Mouse (Mus musculus): Measurements from ENCODE around the gene Sez6l2. TPM values are rescaled to one million over a fixed set of nuclear protein-coding genes. Genes with fewer than 3 reads are reported as not detected.

Sez6l2 gene
- polyA plus RNA-seq, 1 experiment from 2014 or later = 50.2 TPM

DNA sequence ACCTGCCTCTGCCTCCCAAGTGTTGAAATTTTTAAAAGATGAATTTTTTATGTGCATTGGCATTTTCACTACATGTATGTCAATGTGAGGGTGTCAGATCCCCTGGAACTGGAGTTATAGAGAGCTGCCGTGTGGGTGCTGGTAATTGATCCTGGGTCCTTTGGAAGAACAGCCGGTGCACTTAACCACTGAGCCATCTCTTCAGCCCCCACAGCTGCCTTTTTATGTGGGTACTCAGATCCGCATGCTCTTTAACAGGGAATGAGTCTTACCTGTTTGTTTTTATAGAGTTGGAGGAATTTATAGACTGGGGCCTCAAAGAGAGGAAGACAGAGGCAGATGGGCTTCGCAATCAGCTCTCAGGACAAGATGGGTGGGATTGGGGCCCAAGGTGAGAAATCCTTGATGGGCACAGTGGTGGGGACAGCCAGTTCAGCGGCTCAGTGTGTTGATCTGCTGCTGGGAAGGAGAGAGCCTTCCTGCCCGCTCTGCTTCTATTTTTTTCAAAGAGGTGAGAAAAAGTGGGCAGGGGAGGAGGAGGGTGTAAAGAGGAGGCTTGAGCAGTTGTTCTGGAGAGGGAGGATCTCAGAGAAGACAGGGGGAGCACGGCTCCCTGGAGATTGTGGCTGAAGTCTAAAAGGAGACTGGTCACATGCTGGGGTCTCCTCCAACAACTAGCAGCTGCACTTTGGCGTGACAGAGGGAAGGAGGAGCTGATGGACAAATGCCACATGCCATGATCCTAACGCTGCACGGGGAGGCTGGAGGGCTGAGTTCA is 34.5 kb downstream of the Sez6l2 start:
- 60% methylated on average over 10 of the region's 10 CpGs for WGBS
- H3K4me3 ChIP-seq (ENCODE audit: low read depth, low read length) = no peak overlapping the region
- no peak overlapping the region for H3K9ac ChIP-seq (ENCODE audit: low read depth, low read length)
- H3K9me3 ChIP-seq (replicated peaks; ENCODE audit: control insufficient read depth, low read length, poor library complexity, severe bottlenecking) = no peaks in the 10 kb centered on the region
- no peaks in the 10 kb centered on the region for H3K27me3 ChIP-seq (ENCODE audit: control insufficient read depth, insufficient read depth, low read depth, low read length)
- H3K4me2 ChIP-seq (ENCODE audit: low read length) = no peak overlapping the region
- H3K4me1 ChIP-seq (ENCODE audit: control insufficient read depth, insufficient read depth, low read length) = no peaks in the 10 kb centered on the region
- peaks cover 7% of the 10 kb centered on the region; the same call in 1 of the 2 replicates for H3K36me3 ChIP-seq (ENCODE audit: control insufficient read depth, insufficient read depth, low read length)
- no peak for ATAC-seq
- no peak overlapping the region for H3K27ac ChIP-seq (ENCODE audit: low read length)

DNA sequence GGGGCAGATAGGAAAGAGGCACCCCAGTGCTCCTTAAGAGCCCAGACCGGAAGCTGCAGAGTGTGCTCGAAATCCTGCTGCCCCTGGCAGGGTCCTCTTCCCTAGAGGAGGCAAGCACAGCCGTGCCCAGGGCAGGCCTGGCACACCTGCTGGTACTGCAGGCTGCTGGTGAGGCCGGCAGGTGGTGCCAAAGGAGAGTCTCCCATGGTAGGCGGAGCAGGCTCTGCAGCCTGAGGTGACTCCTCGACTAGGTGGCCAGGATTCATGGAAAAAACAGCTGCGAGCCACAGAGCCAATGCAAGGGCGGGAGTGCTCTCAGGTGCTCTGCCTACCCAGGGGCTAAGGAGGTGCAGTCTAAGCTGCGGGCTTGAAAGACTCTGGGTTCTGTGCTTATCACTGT is 36.0 kb downstream of the Sez6l2 start:
- Histone ChIP-seq H3K27me3 (ENCODE audit: control insufficient read depth, insufficient read depth, low read depth, low read length) (no peaks in the 10 kb centered on the region), H3K9me3 (replicated peaks; ENCODE audit: control insufficient read depth, low read length, poor library complexity, severe bottlenecking) (no peaks in the 10 kb centered on the region), H3K27ac (ENCODE audit: low read length) (no peak overlapping the region), H3K4me2 (ENCODE audit: low read length) (no peak overlapping the region), H3K36me3 (ENCODE audit: control insufficient read depth, insufficient read depth, low read length) (no peaks in the 10 kb centered on the region), H3K4me1 (ENCODE audit: control insufficient read depth, insufficient read depth, low read length) (no peaks in the 10 kb centered on the region), H3K4me3 (ENCODE audit: low read depth, low read length) (no peak overlapping the region), H3K9ac (ENCODE audit: low read depth, low read length) (no peak overlapping the region)
- 48% methylated on average over 9 of the region's 9 CpGs for WGBS
- no peak for ATAC-seq

DNA sequence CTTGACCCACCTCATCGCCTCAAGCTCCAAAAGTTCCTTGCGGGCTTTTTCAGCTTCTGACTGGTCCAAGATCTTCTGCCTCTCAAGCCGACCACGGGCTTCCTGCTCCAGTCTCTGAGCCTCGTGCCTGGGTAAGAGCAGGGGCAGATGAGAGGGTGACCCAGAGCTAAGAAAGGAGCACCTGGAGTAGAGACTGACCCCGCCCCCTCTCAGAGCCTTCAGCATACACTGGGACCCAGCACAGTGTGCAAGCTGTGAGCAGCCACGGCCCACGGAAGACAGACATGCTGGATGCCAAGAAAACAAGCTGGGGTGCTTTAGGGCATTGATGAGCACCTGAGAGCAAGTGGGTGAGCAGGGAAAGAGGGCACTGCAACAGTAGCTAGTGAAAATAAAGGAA is 38.5 kb downstream of the Sez6l2 start:
- H3K4me3 ChIP-seq (ENCODE audit: low read depth, low read length) = no peak overlapping the region
- no peaks in the 10 kb centered on the region for H3K27me3 ChIP-seq (ENCODE audit: control insufficient read depth, insufficient read depth, low read depth, low read length)
- H3K27ac ChIP-seq (ENCODE audit: low read length) = no peak overlapping the region
- H3K36me3 ChIP-seq (ENCODE audit: control insufficient read depth, insufficient read depth, low read length) = no peaks in the 10 kb centered on the region
- no peak overlapping the region for H3K4me2 ChIP-seq (ENCODE audit: low read length)
- ATAC-seq = no peak
- H3K9ac ChIP-seq (ENCODE audit: low read depth, low read length) = no peak overlapping the region
- 73% methylated on average over 8 of the region's 8 CpGs for WGBS
- no peaks in the 10 kb centered on the region for H3K9me3 ChIP-seq (replicated peaks; ENCODE audit: control insufficient read depth, low read length, poor library complexity, severe bottlenecking)
- H3K4me1 ChIP-seq (ENCODE audit: control insufficient read depth, insufficient read depth, low read length) = no peaks in the 10 kb centered on the region

DNA sequence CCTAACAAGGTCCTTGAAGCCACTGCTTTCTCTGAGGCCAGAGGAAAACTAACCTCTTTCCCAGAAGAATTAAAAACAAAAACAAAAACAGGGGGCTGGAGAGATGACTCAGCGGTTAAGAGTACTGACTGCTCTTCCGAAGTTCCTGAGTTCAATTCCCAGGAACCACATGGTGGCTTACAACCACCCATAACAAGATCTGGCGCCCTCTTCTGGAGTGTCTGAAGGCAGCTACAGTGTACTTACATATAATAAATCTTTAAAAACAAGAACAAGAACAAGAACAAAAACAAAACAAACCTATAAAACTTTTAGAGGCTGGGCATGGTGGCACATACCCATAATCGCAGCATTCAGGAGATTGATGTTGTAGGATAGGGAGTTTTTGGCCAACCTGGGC is 46.1 kb downstream of the Sez6l2 start:
- H3K4me2 ChIP-seq (ENCODE audit: low read length) = no peak overlapping the region
- WGBS = 77% methylated on average over 4 of the region's 4 CpGs
- H3K4me3 ChIP-seq (ENCODE audit: low read depth, low read length) = no peak overlapping the region
- no peak overlapping the region for H3K27ac ChIP-seq (ENCODE audit: low read length)
- H3K9me3 ChIP-seq (replicated peaks; ENCODE audit: control insufficient read depth, low read length, poor library complexity, severe bottlenecking) = no peaks in the 10 kb centered on the region
- H3K36me3 ChIP-seq (ENCODE audit: control insufficient read depth, insufficient read depth, low read length) = no peaks in the 10 kb centered on the region
- ATAC-seq = no peak
- no peaks in the 10 kb centered on the region for H3K4me1 ChIP-seq (ENCODE audit: control insufficient read depth, insufficient read depth, low read length)
- H3K9ac ChIP-seq (ENCODE audit: low read depth, low read length) = no peak overlapping the region
- H3K27me3 ChIP-seq (ENCODE audit: control insufficient read depth, insufficient read depth, low read depth, low read length) = no peaks in the 10 kb centered on the region

DNA sequence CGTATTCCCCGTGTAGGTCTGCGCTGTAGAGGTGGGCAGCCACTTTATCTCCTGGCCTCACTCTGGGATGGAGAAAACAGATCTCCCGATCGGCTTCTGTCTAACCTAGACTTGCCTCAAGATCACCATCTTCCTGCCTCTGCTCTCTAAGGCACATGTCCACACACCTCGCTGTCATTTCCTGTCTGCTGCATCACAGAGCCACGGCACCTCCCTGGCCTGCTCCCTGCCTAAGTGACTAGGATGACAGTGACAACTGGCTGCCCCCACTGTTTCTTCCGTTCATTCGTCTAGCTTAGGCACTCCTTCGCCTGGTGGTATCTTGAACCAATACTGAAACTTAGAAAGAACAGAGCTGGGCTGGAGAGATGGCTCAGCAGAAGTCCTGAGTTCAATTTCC is 49.2 kb downstream of the Sez6l2 start:
- ATAC-seq = no peak

DNA sequence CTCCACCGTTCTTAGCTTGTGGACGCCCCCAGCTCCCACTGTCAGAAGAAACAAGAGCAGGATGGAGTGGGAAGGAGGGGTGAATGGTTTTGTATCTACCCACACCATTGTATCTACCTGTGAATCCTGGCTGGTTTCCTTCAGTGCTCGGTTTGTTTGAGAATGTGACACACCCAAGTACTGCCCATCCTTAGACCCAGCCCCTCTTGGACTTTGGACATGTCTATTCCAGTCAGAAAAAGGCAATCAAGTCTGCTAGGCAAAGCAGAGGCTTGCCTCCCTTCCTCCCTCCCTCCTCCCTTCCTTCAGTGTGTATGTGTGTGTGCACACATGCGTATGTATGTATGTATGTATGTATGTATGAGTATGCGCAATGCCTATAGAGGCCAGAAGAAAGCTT is 53.3 kb downstream of the Sez6l2 start:
- WGBS = 89% methylated on average over 5 of the region's 5 CpGs
- no peaks in the 10 kb centered on the region for H3K36me3 ChIP-seq (ENCODE audit: control insufficient read depth, insufficient read depth, low read length)

More for the DNA sequence above, 49.2 kb downstream of the Sez6l2 start:
- Histone ChIP-seq H3K9ac (ENCODE audit: low read depth, low read length) (no peak overlapping the region), H3K36me3 (ENCODE audit: control insufficient read depth, insufficient read depth, low read length) (no peaks in the 10 kb centered on the region), H3K27ac (ENCODE audit: low read length) (no peak overlapping the region), H3K4me1 (ENCODE audit: control insufficient read depth, insufficient read depth, low read length) (no peaks in the 10 kb centered on the region), H3K27me3 (ENCODE audit: control insufficient read depth, insufficient read depth, low read depth, low read length) (no peaks in the 10 kb centered on the region), H3K9me3 (replicated peaks; ENCODE audit: control insufficient read depth, low read length, poor library complexity, severe bottlenecking) (no peaks in the 10 kb centered on the region), H3K4me3 (ENCODE audit: low read depth, low read length) (no peak overlapping the region), H3K4me2 (ENCODE audit: low read length) (no peak overlapping the region)
- 82% methylated on average over 10 of the region's 10 CpGs for WGBS

DNA sequence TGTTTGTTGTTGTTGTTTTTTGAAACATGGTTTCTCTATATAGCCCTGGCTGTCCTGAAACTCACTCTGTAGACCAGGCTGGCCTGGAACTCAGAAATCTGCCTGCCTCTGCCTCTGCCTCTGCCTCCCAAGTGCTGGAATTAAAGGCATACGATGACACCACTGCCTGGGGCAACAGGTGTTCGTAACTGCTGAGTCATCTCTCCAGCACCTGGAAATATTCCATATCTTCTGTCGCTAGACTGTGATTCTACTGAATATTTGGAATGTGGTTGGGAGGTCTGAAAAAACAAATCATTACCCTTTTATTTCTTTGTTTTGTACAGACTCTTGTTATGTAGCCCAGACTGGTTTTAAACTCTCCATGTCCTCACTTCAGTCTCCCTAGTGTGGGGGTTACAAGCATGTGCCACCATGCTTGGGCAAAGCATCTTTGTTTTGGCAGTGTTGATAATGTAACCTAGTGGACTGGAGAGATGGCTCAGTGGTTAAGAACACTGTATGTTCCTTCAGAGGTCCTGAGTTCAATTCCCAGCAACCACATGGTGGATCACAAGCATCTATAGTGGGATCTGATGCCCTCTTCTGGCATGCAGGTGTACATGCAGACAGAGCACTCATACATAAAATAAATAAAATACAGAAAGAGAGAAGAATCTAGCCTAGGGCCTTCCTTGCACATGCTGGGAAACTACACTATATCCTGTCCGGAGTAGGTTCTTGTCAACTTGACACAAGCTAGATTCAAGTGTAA is 53.9 kb downstream of the Sez6l2 start:
- no peaks in the 10 kb centered on the region; the same call in 1 of the 2 replicates for H3K4me1 ChIP-seq (ENCODE audit: control insufficient read depth, insufficient read depth, low read length)
- no peak overlapping the region for H3K4me2 ChIP-seq (ENCODE audit: low read length)
- H3K4me3 ChIP-seq (ENCODE audit: low read depth, low read length) = no peak overlapping the region
- H3K27ac ChIP-seq (ENCODE audit: low read length) = no peak overlapping the region
- ATAC-seq = no peak
- no peaks in the 10 kb centered on the region for H3K36me3 ChIP-seq (ENCODE audit: control insufficient read depth, insufficient read depth, low read length)
- 96% methylated on average over 4 of the region's 4 CpGs for WGBS
- H3K27me3 ChIP-seq (ENCODE audit: control insufficient read depth, insufficient read depth, low read depth, low read length) = no peaks in the 10 kb centered on the region
- no peak overlapping the region for H3K9ac ChIP-seq (ENCODE audit: low read depth, low read length)
- H3K9me3 ChIP-seq (replicated peaks; ENCODE audit: control insufficient read depth, low read length, poor library complexity, severe bottlenecking) = no peaks in the 10 kb centered on the region

More for the DNA sequence above, 53.3 kb downstream of the Sez6l2 start:
- Histone ChIP-seq H3K4me3 (ENCODE audit: low read depth, low read length) (no peak overlapping the region), H3K4me1 (ENCODE audit: control insufficient read depth, insufficient read depth, low read length) (no peaks in the 10 kb centered on the region; the same call in 1 of the 2 replicates), H3K4me2 (ENCODE audit: low read length) (no peak overlapping the region), H3K9ac (ENCODE audit: low read depth, low read length) (no peak overlapping the region), H3K27ac (ENCODE audit: low read length) (no peak overlapping the region), H3K27me3 (ENCODE audit: control insufficient read depth, insufficient read depth, low read depth, low read length) (no peaks in the 10 kb centered on the region), H3K9me3 (replicated peaks; ENCODE audit: control insufficient read depth, low read length, poor library complexity, severe bottlenecking) (no peaks in the 10 kb centered on the region)
- ATAC-seq = no peak

DNA sequence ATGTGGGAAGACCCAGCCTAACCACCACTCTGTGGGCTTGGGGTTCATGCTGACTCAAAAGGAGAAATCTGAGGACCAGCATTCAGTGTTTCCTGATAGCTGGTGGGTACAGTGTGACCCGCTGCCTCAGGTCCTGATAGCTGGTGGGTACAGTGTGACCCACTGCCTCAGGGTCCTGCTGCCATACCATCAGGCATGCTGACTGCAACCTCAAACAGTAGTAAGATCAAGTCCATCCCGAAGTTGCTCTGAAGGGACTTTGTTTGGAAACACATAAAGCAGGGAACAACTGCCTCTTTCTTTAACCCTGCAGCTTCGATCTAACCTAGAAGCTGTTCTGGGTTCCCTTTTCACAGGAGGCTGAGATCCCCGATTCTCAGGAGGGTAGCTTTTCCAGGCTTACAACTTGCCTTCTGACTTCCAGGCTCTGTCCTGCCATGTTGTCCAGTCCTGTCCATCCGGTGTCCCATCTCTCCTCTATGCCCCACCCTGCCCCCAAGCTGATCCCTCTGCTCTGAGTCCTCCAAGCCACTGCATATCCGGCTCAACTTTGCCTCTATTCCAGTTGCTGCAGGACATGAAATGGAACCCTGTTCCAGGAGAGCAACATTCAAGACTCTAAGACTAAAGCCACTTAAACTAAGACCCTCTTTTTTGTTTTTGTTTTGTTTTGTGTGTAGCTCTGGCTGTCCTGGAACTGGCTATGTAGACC is 57.1 kb downstream of the Sez6l2 start:
- ATAC-seq = no peak
- H3K4me2 ChIP-seq (ENCODE audit: low read length) = no peak overlapping the region
- H3K9me3 ChIP-seq (replicated peaks; ENCODE audit: control insufficient read depth, low read length, poor library complexity, severe bottlenecking) = no peaks in the 10 kb centered on the region
- H3K9ac ChIP-seq (ENCODE audit: low read depth, low read length) = no peak overlapping the region
- H3K4me3 ChIP-seq (ENCODE audit: low read depth, low read length) = no peak overlapping the region
- H3K27me3 ChIP-seq (ENCODE audit: control insufficient read depth, insufficient read depth, low read depth, low read length) = no peaks in the 10 kb centered on the region
- WGBS = 85% methylated on average over 6 of the region's 6 CpGs
- no peaks in the 10 kb centered on the region for H3K36me3 ChIP-seq (ENCODE audit: control insufficient read depth, insufficient read depth, low read length)
- H3K4me1 ChIP-seq (ENCODE audit: control insufficient read depth, insufficient read depth, low read length) = no peaks in the 10 kb centered on the region; the same call in 1 of the 2 replicates
- no peak overlapping the region for H3K27ac ChIP-seq (ENCODE audit: low read length)

All from midbrain, embryonic 16.5 days (tissue).